Mouse (Mus musculus): ENCODE results near the gene Tmem232. TPM values are rescaled to one million over a fixed set of nuclear protein-coding genes. Genes with fewer than 3 reads are reported as not detected.
"Not testable (repeated sequence)": the region's sequence is repeated elsewhere in the genome, so short reads cannot be mapped to it uniquely, and the experiment has no call there.

Gene Tmem232
- polyA plus RNA-seq, 1 experiment: not detected

GRCm38 (mm10) chr17:65536156-65536555 is 4.4 kb downstream of the Tmem232 start:
- Histone ChIP-seq H3K4me1 (peaks cover 7% of the 10 kb centered on the region; the same call in 1 of the 2 replicates), H3K4me3 (replicated peaks) (no peak overlapping the region), H3K27me3 (replicated peaks) (peaks cover 1% of the 10 kb centered on the region), H3K9me3 (peaks cover 3% of the 10 kb centered on the region; the same call in 1 of the 2 replicates), H3K36me3 (replicated peaks; ENCODE audit: low read length) (no peaks in the 10 kb centered on the region)
- TF ChIP-seq FLI1 (IDR thresholded peaks at IDR 0.05; ENCODE audit: low read length) (no peak), GATA1 (IDR thresholded peaks at IDR 0.05; ENCODE audit: borderline replicate concordance, low read length) (no peak)

- not testable (repeated sequence) for H3K4me1 ChIP-seq; H3K4me3 ChIP-seq (replicated peaks); H3K27me3 ChIP-seq (replicated peaks); H3K36me3 ChIP-seq (replicated peaks; ENCODE audit: low read length); H3K9me3 ChIP-seq
Observed at GRCm38 (mm10) chr17:65532381-65532780, 8.2 kb downstream of the Tmem232 start.

- Histone ChIP-seq H3K36me3 (replicated peaks; ENCODE audit: low read length) (no peaks in the 10 kb centered on the region), H3K4me1 (no peaks in the 10 kb centered on the region), H3K4me3 (replicated peaks) (no peak overlapping the region), H3K27me3 (replicated peaks) (peaks cover 1% of the 10 kb centered on the region), H3K9me3 (peaks cover 3% of the 10 kb centered on the region; the same call in 1 of the 2 replicates)
- TF ChIP-seq GATA1 (IDR thresholded peaks at IDR 0.05; ENCODE audit: borderline replicate concordance, low read length) (no peak), FLI1 (IDR thresholded peaks at IDR 0.05; ENCODE audit: low read length) (no peak)
Observed at GRCm38 (mm10) chr17:65527529-65527928, 13.1 kb downstream of the Tmem232 start.

GRCm38 (mm10) chr17:65513517-65513916 is 27.1 kb downstream of the Tmem232 start:
- Histone ChIP-seq H3K4me3 (replicated peaks) (no peak overlapping the region), H3K27me3 (replicated peaks) (no peaks in the 10 kb centered on the region), H3K4me1 (no peaks in the 10 kb centered on the region), H3K9me3 (0 out of 2 replicates have a peak, but pooled peaks cover 3% of the 10 kb centered on the region), H3K36me3 (replicated peaks; ENCODE audit: low read length) (no peaks in the 10 kb centered on the region)
- TF ChIP-seq FLI1 (IDR thresholded peaks at IDR 0.05; ENCODE audit: low read length): no peak
- TF ChIP-seq GATA1 (IDR thresholded peaks at IDR 0.05; ENCODE audit: borderline replicate concordance, low read length): no peak

GRCm38 (mm10) chr17:65484654-65485053 is 55.9 kb downstream of the Tmem232 start:
- no peaks in the 10 kb centered on the region for H3K36me3 ChIP-seq (replicated peaks; ENCODE audit: low read length)
- no peaks in the 10 kb centered on the region for H3K27me3 ChIP-seq (replicated peaks)
- H3K4me3 ChIP-seq (replicated peaks): no peak overlapping the region
- no peaks in the 10 kb centered on the region for H3K9me3 ChIP-seq
- TF ChIP-seq FLI1 (IDR thresholded peaks at IDR 0.05; ENCODE audit: low read length) (no peak), GATA1 (IDR thresholded peaks at IDR 0.05; ENCODE audit: borderline replicate concordance, low read length) (no peak)
- H3K4me1 ChIP-seq: no peaks in the 10 kb centered on the region

GRCm38 (mm10) chr17:65476747-65477146 is 63.8 kb downstream of the Tmem232 start:
- Histone ChIP-seq H3K9me3 (no peaks in the 10 kb centered on the region), H3K36me3 (replicated peaks; ENCODE audit: low read length) (no peaks in the 10 kb centered on the region), H3K4me1 (no peaks in the 10 kb centered on the region), H3K27me3 (replicated peaks) (no peaks in the 10 kb centered on the region), H3K4me3 (replicated peaks) (no peak overlapping the region)
- TF ChIP-seq FLI1 (IDR thresholded peaks at IDR 0.05; ENCODE audit: low read length) (no peak), GATA1 (IDR thresholded peaks at IDR 0.05; ENCODE audit: borderline replicate concordance, low read length) (no peak)

GRCm38 (mm10) chr17:65450818-65451217 is 89.8 kb downstream of the Tmem232 start:
- Histone ChIP-seq H3K36me3 (replicated peaks; ENCODE audit: low read length) (no peaks in the 10 kb centered on the region), H3K4me3 (replicated peaks) (no peak overlapping the region), H3K9me3 (peaks cover 2% of the 10 kb centered on the region; the same call in 1 of the 2 replicates)

GRCm38 (mm10) chr17:65437906-65438305 is 102.7 kb downstream of the Tmem232 start:
- not testable (repeated sequence) for H3K27me3 ChIP-seq (replicated peaks); H3K4me1 ChIP-seq; H3K9me3 ChIP-seq; H3K36me3 ChIP-seq (replicated peaks; ENCODE audit: low read length); H3K4me3 ChIP-seq (replicated peaks)

More at GRCm38 (mm10) chr17:65450818-65451217, 89.8 kb downstream of the Tmem232 start:
- Histone ChIP-seq H3K27me3 (replicated peaks) (no peaks in the 10 kb centered on the region), H3K4me1 (no peaks in the 10 kb centered on the region)
- no peak for TF ChIP-seq GATA1 (IDR thresholded peaks at IDR 0.05; ENCODE audit: borderline replicate concordance, low read length)
- no peak for TF ChIP-seq FLI1 (IDR thresholded peaks at IDR 0.05; ENCODE audit: low read length)

- Histone ChIP-seq H3K27me3 (replicated peaks) (no peaks in the 10 kb centered on the region), H3K4me3 (replicated peaks) (no peak overlapping the region), H3K9me3 (0 out of 2 replicates have a peak, but pooled peaks cover 3% of the 10 kb centered on the region), H3K36me3 (replicated peaks; ENCODE audit: low read length) (no peaks in the 10 kb centered on the region), H3K4me1 (no peaks in the 10 kb centered on the region)
- TF ChIP-seq GATA1 (IDR thresholded peaks at IDR 0.05; ENCODE audit: borderline replicate concordance, low read length) (no peak), FLI1 (IDR thresholded peaks at IDR 0.05; ENCODE audit: low read length) (no peak)
Observed at GRCm38 (mm10) chr17:65419124-65419523, 121.5 kb downstream of the Tmem232 start.

- TF ChIP-seq FLI1 (IDR thresholded peaks at IDR 0.05; ENCODE audit: low read length) (no peak), GATA1 (IDR thresholded peaks at IDR 0.05; ENCODE audit: borderline replicate concordance, low read length) (no peak)
- H3K4me3 ChIP-seq (replicated peaks): no peak overlapping the region
- H3K27me3 ChIP-seq (replicated peaks): no peaks in the 10 kb centered on the region
- no peaks in the 10 kb centered on the region for H3K9me3 ChIP-seq
- H3K36me3 ChIP-seq (replicated peaks; ENCODE audit: low read length): no peaks in the 10 kb centered on the region
- no peaks in the 10 kb centered on the region for H3K4me1 ChIP-seq
Observed at GRCm38 (mm10) chr17:65405309-65405708, 135.3 kb downstream of the Tmem232 start.

GRCm38 (mm10) chr17:65400914-65401313 is 139.7 kb downstream of the Tmem232 start:
- peaks cover 6% of the 10 kb centered on the region; the same call in 1 of the 2 replicates for H3K9me3 ChIP-seq
- H3K4me1 ChIP-seq: no peaks in the 10 kb centered on the region
- TF ChIP-seq GATA1 (IDR thresholded peaks at IDR 0.05; ENCODE audit: borderline replicate concordance, low read length): no peak
- no peak for TF ChIP-seq FLI1 (IDR thresholded peaks at IDR 0.05; ENCODE audit: low read length)
- H3K36me3 ChIP-seq (replicated peaks; ENCODE audit: low read length): no peaks in the 10 kb centered on the region
- no peak overlapping the region for H3K4me3 ChIP-seq (replicated peaks)
- no peaks in the 10 kb centered on the region for H3K27me3 ChIP-seq (replicated peaks)
